Mouse (Mus musculus): Measurements from ENCODE around the gene Olfr1150-ps1. TPM values are rescaled to one million over a fixed set of nuclear protein-coding genes. Genes with fewer than 3 reads are reported as not detected.

Gene Olfr1150-ps1
- not detected for total RNA-seq (2021)

- no peak for DNase-seq (ENCODE audit: low spot score in 2 of 2)
- intact Hi-C loops (cut with DNase I), result no loop called here
Observed at GRCm38 (mm10) chr2:87843693-87844092, at the start of gene Olfr1150-ps1. Olfr1150-ps1 (plus strand) TSS chr2:87843993.

DNA sequence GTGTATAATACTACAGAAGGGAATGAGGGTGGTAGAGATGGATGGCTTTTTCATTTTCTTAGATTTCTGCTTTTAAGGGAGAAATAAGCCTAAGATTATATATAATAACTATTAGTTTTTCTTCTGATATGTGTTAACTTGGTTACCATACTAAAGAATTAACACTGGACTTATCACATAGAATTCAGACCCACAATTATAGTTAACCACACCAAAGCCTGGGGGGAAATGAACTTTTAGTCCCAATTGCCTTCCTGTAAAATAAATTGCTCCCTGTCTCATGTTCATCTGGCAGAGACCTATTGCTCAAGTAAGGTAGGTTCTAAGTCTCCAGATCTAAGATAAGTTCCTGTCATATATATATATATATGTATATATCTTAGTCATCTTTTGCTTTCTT, 43.5 kb upstream of the Olfr1150-ps1 start, which contains the start of gene Olfr1143:
Gene Olfr1143 (plus strand): TSS at position 301 of the 400 bp plus-strand sequence.
- intact Hi-C loops (cut with DNase I), result no loop called here
- DNase-seq (ENCODE audit: low spot score in 2 of 2), result no peak

DNA sequence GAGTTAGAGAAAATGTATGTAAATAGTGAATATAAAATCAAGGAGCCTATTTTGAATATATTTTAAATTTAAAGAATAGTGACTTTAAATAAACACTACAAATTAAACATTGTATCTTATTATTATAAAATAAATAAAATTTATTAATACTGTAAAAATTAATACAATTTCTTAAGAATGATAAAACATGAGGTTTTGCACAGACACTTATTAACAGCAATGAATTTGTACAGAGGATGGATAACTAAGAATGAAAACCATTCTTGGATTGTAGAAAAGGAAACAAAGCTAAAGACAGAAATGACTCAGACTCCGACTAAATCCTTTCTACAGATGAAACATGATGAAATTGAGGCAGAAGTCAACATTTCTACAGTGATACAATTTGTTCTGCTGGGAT, 34.3 kb upstream of the Olfr1150-ps1 start, which contains the start of gene Olfr1145:
Gene Olfr1145 (plus strand): TSS at position 301 of the 400 bp plus-strand sequence.
- no peak for DNase-seq (ENCODE audit: low spot score in 2 of 2)
- intact Hi-C loops (cut with DNase I), result no loop called here

DNA sequence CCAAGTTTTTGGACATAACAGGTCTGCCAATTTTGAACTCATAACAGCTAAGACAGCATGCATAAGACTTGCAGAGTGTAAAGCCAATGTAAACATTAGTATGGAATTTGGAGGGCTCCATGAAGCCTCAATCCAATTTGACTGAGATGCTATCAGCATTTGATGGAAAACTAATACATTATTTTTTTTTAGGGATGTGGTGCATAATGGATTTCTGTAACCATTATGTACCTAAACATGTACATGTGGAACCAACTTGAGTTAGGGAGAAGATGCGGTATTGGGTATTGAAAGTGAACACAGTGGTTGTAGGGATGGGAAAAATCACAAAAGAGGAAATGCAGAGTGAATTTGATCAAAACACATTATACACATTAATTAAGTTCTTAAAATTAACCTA, 13.6 kb upstream of the Olfr1150-ps1 start, which contains the start of gene Olfr1148:
Gene Olfr1148 (plus strand): TSS at position 301 of the 400 bp plus-strand sequence.
- intact Hi-C loops (cut with DNase I), result no loop called here

DNA sequence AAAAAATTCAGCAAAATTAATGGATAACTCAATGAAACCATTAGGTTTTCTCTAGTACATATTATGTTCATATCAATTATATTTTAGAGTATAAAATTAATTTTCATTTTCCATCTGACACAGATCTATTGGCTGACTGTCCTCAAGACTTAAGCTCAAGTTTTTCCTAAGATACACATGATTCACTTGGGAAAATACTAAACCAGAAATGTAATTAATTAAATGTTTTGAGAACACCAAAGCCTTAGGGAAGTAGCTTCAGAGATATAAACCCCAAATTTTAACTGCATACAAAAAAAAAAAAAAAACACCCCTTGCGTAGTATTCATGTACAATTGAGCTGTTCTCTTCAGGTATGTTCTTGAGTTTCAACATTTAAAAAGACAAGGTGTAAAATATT, 11.8 kb downstream of the Olfr1150-ps1 start, which contains the start of gene Olfr1151:
Gene Olfr1151 (plus strand): TSS at position 301 of the 400 bp plus-strand sequence.
- DNase-seq (ENCODE audit: low spot score in 2 of 2), result no peak
- intact Hi-C loops (cut with DNase I), result no loop called here

More for the DNA sequence above, 13.6 kb upstream of the Olfr1150-ps1 start, which contains the start of gene Olfr1148:
- DNase-seq (ENCODE audit: low spot score in 2 of 2), result no peak

DNA sequence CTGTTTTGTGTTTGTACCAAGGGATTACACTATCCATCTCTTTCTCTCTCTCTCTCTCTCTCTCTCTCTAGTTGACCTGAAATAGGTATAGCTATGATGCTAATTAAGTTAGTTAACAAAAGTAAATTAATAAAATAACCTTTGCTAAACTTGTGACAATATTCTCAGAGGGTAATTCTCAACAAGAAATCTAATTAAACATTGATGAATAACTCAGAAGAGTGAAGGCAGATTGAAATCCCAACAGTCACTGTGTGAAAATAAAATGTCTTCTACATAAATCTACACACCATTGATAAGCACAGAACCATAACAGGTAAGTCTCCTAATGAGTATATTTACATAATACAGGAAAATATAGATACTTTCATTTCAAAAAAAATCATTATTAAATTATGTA, 22.4 kb downstream of the Olfr1150-ps1 start, which contains the start of gene Olfr1152:
Gene Olfr1152 (plus strand): TSS at position 301 of the 400 bp plus-strand sequence.
- intact Hi-C loops (cut with DNase I), result no loop called here
- no peak for DNase-seq (ENCODE audit: low spot score in 2 of 2)

DNA sequence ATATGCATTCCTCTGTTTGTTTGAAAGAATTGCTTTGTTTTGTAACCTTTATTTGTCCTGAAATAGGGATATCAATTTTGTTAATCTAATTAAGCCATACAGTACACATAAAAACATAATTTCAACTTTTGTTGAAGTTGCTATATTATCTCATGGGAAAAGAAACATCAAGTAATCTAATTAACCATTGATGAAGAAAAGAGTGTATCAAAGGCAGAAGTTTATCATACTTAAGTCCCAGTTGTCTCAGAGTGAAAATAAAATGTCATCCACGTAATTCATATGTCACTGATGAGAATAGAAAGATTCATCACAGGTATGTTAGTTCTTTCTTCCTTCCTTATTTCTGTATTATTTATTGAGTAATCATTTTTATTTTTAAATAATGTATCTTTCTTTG, 50.9 kb downstream of the Olfr1150-ps1 start, which contains the start of gene Olfr1153:
Gene Olfr1153 (plus strand): TSS at position 301 of the 400 bp plus-strand sequence.
- intact Hi-C loops (cut with DNase I), result no loop called here
- no peak for DNase-seq (ENCODE audit: low spot score in 2 of 2)

Other genes with a start within 250 kb of the Olfr1150-ps1 start
- gene Olfr1130, start 237.8 kb upstream of the Olfr1150-ps1 start, total RNA-seq (2021), result not detected
- gene Olfr1131, start 216.9 kb upstream of the Olfr1150-ps1 start, total RNA-seq (2021), result not detected
- not detected for gene Olfr1132, start 206.5 kb upstream of the Olfr1150-ps1 start, total RNA-seq (2021)
- gene Olfr1133, start 196.6 kb upstream of the Olfr1150-ps1 start, total RNA-seq (2021), result not detected
- not detected for gene Olfr1134, start 185.5 kb upstream of the Olfr1150-ps1 start, total RNA-seq (2021)
- gene Olfr1135, start 170.3 kb upstream of the Olfr1150-ps1 start, total RNA-seq (2021), result not detected
- gene Olfr1136, start 150.0 kb upstream of the Olfr1150-ps1 start, total RNA-seq (2021), result not detected
- not detected for gene Olfr1137, start 130.8 kb upstream of the Olfr1150-ps1 start, total RNA-seq (2021)
- gene Olfr1138, start 104.0 kb upstream of the Olfr1150-ps1 start, total RNA-seq (2021), result not detected
- not detected for gene Olfr1140, start 100.2 kb upstream of the Olfr1150-ps1 start, total RNA-seq (2021)
- gene Olfr1141, start 90.0 kb upstream of the Olfr1150-ps1 start, total RNA-seq (2021), result not detected
- not detected for gene Olfr152, start 64.5 kb upstream of the Olfr1150-ps1 start, total RNA-seq (2021)
- not detected for gene Olfr1143, start 43.4 kb upstream of the Olfr1150-ps1 start, total RNA-seq (2021)
- gene Olfr1145, start 34.2 kb upstream of the Olfr1150-ps1 start, total RNA-seq (2021), result not detected
- gene Olfr1148, start 13.5 kb upstream of the Olfr1150-ps1 start, total RNA-seq (2021), result not detected
- not detected for gene Olfr1151, start 11.9 kb downstream of the Olfr1150-ps1 start, total RNA-seq (2021)
- gene Olfr1152, start 22.5 kb downstream of the Olfr1150-ps1 start, total RNA-seq (2021), result not detected
- not detected for gene Olfr1153, start 51.0 kb downstream of the Olfr1150-ps1 start, total RNA-seq (2021)
- not detected for gene Olfr1154, start 61.2 kb downstream of the Olfr1150-ps1 start, total RNA-seq (2021)
- not detected for gene Olfr1155, start 101.1 kb downstream of the Olfr1150-ps1 start, total RNA-seq (2021)
- not detected for gene Olfr1156, start 109.1 kb downstream of the Olfr1150-ps1 start, total RNA-seq (2021)
- not detected for gene Olfr1157, start 124.3 kb downstream of the Olfr1150-ps1 start, total RNA-seq (2021)
- gene Olfr74, start 130.7 kb downstream of the Olfr1150-ps1 start, total RNA-seq (2021), result not detected
- gene Olfr1158, start 146.1 kb downstream of the Olfr1150-ps1 start, total RNA-seq (2021), result not detected
- not detected for gene Olfr1160, start 164.3 kb downstream of the Olfr1150-ps1 start, total RNA-seq (2021)
- gene Olfr1161, start 178.8 kb downstream of the Olfr1150-ps1 start, total RNA-seq (2021), result not detected
- gene Olfr73, start 193.7 kb downstream of the Olfr1150-ps1 start, total RNA-seq (2021), result not detected
- not detected for gene Olfr1162, start 207.1 kb downstream of the Olfr1150-ps1 start, total RNA-seq (2021)
- gene Olfr1163, start 227.8 kb downstream of the Olfr1150-ps1 start, total RNA-seq (2021), result not detected
- not detected for gene Olfr1164, start 250.0 kb downstream of the Olfr1150-ps1 start, total RNA-seq (2021)